Mouse (Mus musculus) myocyte (in vitro differentiated cells): ENCODE measurements at regions not wholly inside any gene's neighbourhood (a gene's known extent, or its start where the extent isn't known, plus 50 kb on each side); places are given as distances from the start of the nearest gene placed in this dataset.

Source experiments
- E2F4 ChIP-seq: IDR thresholded peaks from one replicate; pipeline ENCODE4 v1.6.1; 2011; ENCODE audit warnings: mild to moderate bottlenecking, control low read depth, moderate library complexity; ENCODE audit not compliant: insufficient read depth
- MYOD1 ChIP-seq, 3 experiments: IDR thresholded peaks; one replicate each; pipeline ENCODE4 v1.6.1; 2011; ENCODE audit warnings: control low read depth in 2 of 3, low read depth in 2 of 3, mild to moderate bottlenecking in 2 of 3, moderate library complexity in 1 of 3; ENCODE audit not compliant: insufficient read length in 2 of 3, control insufficient read depth in 1 of 3
- POLR2A ChIP-seq: IDR thresholded peaks from one replicate; pipeline ENCODE4 v1.6.1; 2011; ENCODE audit warnings: low read depth, mild to moderate bottlenecking, control low read depth, moderate library complexity; ENCODE audit not compliant: insufficient read length
- TCF3 ChIP-seq: IDR thresholded peaks from one replicate; pipeline ENCODE4 v1.6.1; 2011; ENCODE audit warnings: low read depth, control low read depth; ENCODE audit not compliant: insufficient read length

GRCm38 (mm10) chr6:51163266-51163665 is 269.2 kb upstream of the Nfe2l3 start:
- TF ChIP-seq POLR2A (no peak), MYOD1 (IDR thresholded peaks at IDR 0.05; ENCODE audit: control insufficient read depth in 1 of 3, insufficient read length in 2 of 3, low read depth in 2 of 3) (no peak), TCF3 (no peak), E2F4 (no peak)
